Comparison of ENCODE assay signal across 12 mouse cellular contexts in genomic region chr13:20538216-20539070, GRCm38 (mm10).
DNase-seq lines count a peak whose midpoint lies in the region; ATAC-seq lines count a peak whose summit lies in the region.
"Had no signal": no experiment of that assay in that cellular context is flagged by ENCODE, and none has a peak within 500 bp of the region (broad histone marks: within the 10 kb centered on the region; RNA-seq: fewer than 3 reads in every experiment).

No protein-coding gene starts in this region.

- H3K9ac ChIP-seq in hindbrain, embryonic 14.5 days: no peak overlapping the region
- H3K9ac ChIP-seq in hindbrain, embryonic 11.5 days (ENCODE audit: low read depth, low read length): no peak overlapping the region
- no peak overlapping the region for H3K9ac ChIP-seq in forebrain, embryonic 16.5 days (replicated peaks; ENCODE audit: low read depth, low read length)
- H3K9ac ChIP-seq: liver, embryonic 13.5 days had no signal

- H3K27ac ChIP-seq in hindbrain, embryonic 14.5 days: peak overlapping the region; percentile 63; the same call in 1 of the 2 replicates
- H3K27ac ChIP-seq in hindbrain, embryonic 11.5 days (ENCODE audit: low read depth, low read length): no peak overlapping the region
- peak overlapping the region; percentile 45; the same call in 1 of the 2 replicates for H3K27ac ChIP-seq in forebrain, embryonic 16.5 days (ENCODE audit: low read length)
- H3K27ac ChIP-seq: liver, embryonic 13.5 days had no signal

- no peaks in the 10 kb centered on the region for H3K4me1 ChIP-seq in hindbrain, embryonic 14.5 days (replicated peaks; ENCODE audit: control insufficient read depth, insufficient read depth, low read length)
- no peaks in the 10 kb centered on the region for H3K4me1 ChIP-seq in hindbrain, embryonic 11.5 days (replicated peaks; ENCODE audit: control insufficient read depth, insufficient read depth, low read length)
- peaks cover 14% of the 10 kb centered on the region for H3K4me1 ChIP-seq in forebrain, embryonic 16.5 days (replicated peaks; ENCODE audit: control insufficient read depth, insufficient read depth, low read length)
- H3K4me1 ChIP-seq: liver, embryonic 13.5 days had no signal

- H3K4me2 ChIP-seq in hindbrain, embryonic 14.5 days (replicated peaks): no peak overlapping the region
- H3K4me2 ChIP-seq in hindbrain, embryonic 11.5 days (replicated peaks; ENCODE audit: low read depth, low read length): no peak overlapping the region
- no peak overlapping the region for H3K4me2 ChIP-seq in forebrain, embryonic 16.5 days (ENCODE audit: low read length)
- H3K4me2 ChIP-seq: liver, embryonic 13.5 days had no signal

- WGBS in hindbrain, embryonic 14.5 days: 67% methylated on average over 12 of the region's 12 CpGs
- WGBS in hindbrain, embryonic 11.5 days: 83% methylated on average over 12 of the region's 12 CpGs
- 68% methylated on average over 12 of the region's 12 CpGs for WGBS in forebrain, embryonic 16.5 days

- DNase-seq in hindbrain, embryonic 14.5 days (ENCODE audit: low spot score): no peak
- no peak for DNase-seq in hindbrain, embryonic 11.5 days (ENCODE audit: low spot score)
- peak; percentile 42 to 69 for DNase-seq in left cerebral cortex, adult 18-20 months (ENCODE audit: low spot score in 2 of 2)
- peak; percentile 55 to 70 for DNase-seq in right cerebral cortex, postnatal 10 days (ENCODE audit: low spot score in 2 of 2)
- DNase-seq in kidney, postnatal 10 days: no peak
- DNase-seq: cerebellum, adult 9-10 months; kidney, postnatal 14 days; liver, embryonic 13.5 days had no signal

- H3K4me3 ChIP-seq in hindbrain, embryonic 14.5 days (replicated peaks; ENCODE audit: low read length): no peak overlapping the region
- no peak overlapping the region for H3K4me3 ChIP-seq in hindbrain, embryonic 11.5 days (ENCODE audit: low read depth, low read length)
- no peak overlapping the region for H3K4me3 ChIP-seq in forebrain, embryonic 16.5 days (replicated peaks; ENCODE audit: low read length)
- H3K4me3 ChIP-seq: liver, embryonic 13.5 days had no signal

- H3K27me3 ChIP-seq in hindbrain, embryonic 14.5 days (ENCODE audit: control insufficient read depth, insufficient read depth, low read length): no peaks in the 10 kb centered on the region
- H3K27me3 ChIP-seq in hindbrain, embryonic 11.5 days (ENCODE audit: control insufficient read depth, insufficient read depth, low read length): no peaks in the 10 kb centered on the region
- H3K27me3 ChIP-seq in forebrain, embryonic 16.5 days (replicated peaks; ENCODE audit: control insufficient read depth, insufficient read depth, low read length): no peaks in the 10 kb centered on the region
- H3K27me3 ChIP-seq: liver, embryonic 13.5 days had no signal

- no peaks in the 10 kb centered on the region for H3K9me3 ChIP-seq in hindbrain, embryonic 14.5 days (ENCODE audit: control insufficient read depth, low read length)
- H3K9me3 ChIP-seq in hindbrain, embryonic 11.5 days (ENCODE audit: control insufficient read depth, low read length): no peaks in the 10 kb centered on the region
- H3K9me3 ChIP-seq in forebrain, embryonic 16.5 days (ENCODE audit: control insufficient read depth, low read length): no peaks in the 10 kb centered on the region
- H3K9me3 ChIP-seq: liver, embryonic 13.5 days had no signal

- ATAC-seq in hindbrain, embryonic 14.5 days (ENCODE audit: low FRiP score): no peak
- no peak for ATAC-seq in hindbrain, embryonic 11.5 days (ENCODE audit: low FRiP score)
- ATAC-seq in forebrain, embryonic 16.5 days: peak; percentile 63
- ATAC-seq in erythroid progenitor cell, adult 5-6 weeks (replicated peaks; ENCODE audit: low FRiP score, poor library complexity, severe bottlenecking): no peak
- no peak for ATAC-seq in erythroblast, adult 5-6 weeks (replicated peaks; ENCODE audit: low FRiP score, poor library complexity, severe bottlenecking)
- ATAC-seq: activated CD4-positive, CD25-positive, alpha-beta regulatory T cell, adult 4 months had no signal

- H3K36me3 ChIP-seq in hindbrain, embryonic 14.5 days (replicated peaks; ENCODE audit: control insufficient read depth, insufficient read depth): no peaks in the 10 kb centered on the region
- H3K36me3 ChIP-seq in hindbrain, embryonic 11.5 days (ENCODE audit: control insufficient read depth, insufficient read depth, low read length): no peaks in the 10 kb centered on the region
- H3K36me3 ChIP-seq in forebrain, embryonic 16.5 days (ENCODE audit: control insufficient read depth, insufficient read depth): no peaks in the 10 kb centered on the region
- H3K36me3 ChIP-seq: liver, embryonic 13.5 days had no signal

Comparison
In these comparisons a context has a peak if more than half of its experiments do, and no peak if none do; other contexts are left out.
1. DNase-seq: peak in left cerebral cortex, adult 18-20 months (2 of 2) and right cerebral cortex, postnatal 10 days (2 of 2); none in hindbrain, embryonic 14.5 days (single experiment), hindbrain, embryonic 11.5 days (single experiment) and kidney, postnatal 10 days (single experiment).